Mouse (Mus musculus): Measurements from ENCODE around the gene 1600002K03Rik.
"Not testable (repeated sequence)": the region's sequence is repeated elsewhere in the genome, so short reads cannot be mapped to it uniquely, and the experiment has no call there.

1600002K03Rik gene

GRCm38 (mm10) chr10:80155277-80155676 is 17.5 kb upstream of the 1600002K03Rik start:
- no peak for DNase-seq

- DNase-seq = no peak
Measured at GRCm38 (mm10) chr10:80156002-80156751, 16.6 kb upstream of the 1600002K03Rik start.

GRCm38 (mm10) chr10:80156752-80157053 is 16.0 kb upstream of the 1600002K03Rik start:
- DNase-seq = no peak

GRCm38 (mm10) chr10:80157141-80157929 is 15.4 kb upstream of the 1600002K03Rik start:
- DNase-seq = no peak

- no peak for DNase-seq
Measured at GRCm38 (mm10) chr10:80158307-80158986, 14.3 kb upstream of the 1600002K03Rik start.

GRCm38 (mm10) chr10:80159021-80159560 is 13.7 kb upstream of the 1600002K03Rik start:
- peak; percentile 62 for DNase-seq

- DNase-seq = peak; percentile 98
Measured at GRCm38 (mm10) chr10:80159561-80160454, 12.9 kb upstream of the 1600002K03Rik start.

GRCm38 (mm10) chr10:80160455-80161371 is 12.0 kb upstream of the 1600002K03Rik start:
- DNase-seq = peak; percentile 80

- DNase-seq = peak; percentile 41
Measured at GRCm38 (mm10) chr10:80161522-80162242, 11.1 kb upstream of the 1600002K03Rik start.

- DNase-seq = no peak
Measured at GRCm38 (mm10) chr10:80162243-80162608, 10.5 kb upstream of the 1600002K03Rik start.

GRCm38 (mm10) chr10:80162716-80163299 is 9.9 kb upstream of the 1600002K03Rik start:
- DNase-seq = no peak

- DNase-seq = peak; percentile 42
Measured at GRCm38 (mm10) chr10:80163721-80164120, 9.0 kb upstream of the 1600002K03Rik start.

GRCm38 (mm10) chr10:80164161-80164997 is 8.4 kb upstream of the 1600002K03Rik start:
- DNase-seq = peak; percentile 71

GRCm38 (mm10) chr10:80164998-80165344 is 7.8 kb upstream of the 1600002K03Rik start:
- peak; percentile 98 for DNase-seq

GRCm38 (mm10) chr10:80165392-80166128 is 7.2 kb upstream of the 1600002K03Rik start, which contains the start of gene Cirbp:
Cirbp (plus strand) TSS chr10:80165985.
- DNase-seq = peak; percentile 61

GRCm38 (mm10) chr10:80166136-80166535 is 6.6 kb upstream of the 1600002K03Rik start:
- not testable (repeated sequence) for DNase-seq

- DNase-seq = peak; percentile 99
Measured at GRCm38 (mm10) chr10:80167460-80168037, 5.2 kb upstream of the 1600002K03Rik start.
